In the genomic region with DNA sequence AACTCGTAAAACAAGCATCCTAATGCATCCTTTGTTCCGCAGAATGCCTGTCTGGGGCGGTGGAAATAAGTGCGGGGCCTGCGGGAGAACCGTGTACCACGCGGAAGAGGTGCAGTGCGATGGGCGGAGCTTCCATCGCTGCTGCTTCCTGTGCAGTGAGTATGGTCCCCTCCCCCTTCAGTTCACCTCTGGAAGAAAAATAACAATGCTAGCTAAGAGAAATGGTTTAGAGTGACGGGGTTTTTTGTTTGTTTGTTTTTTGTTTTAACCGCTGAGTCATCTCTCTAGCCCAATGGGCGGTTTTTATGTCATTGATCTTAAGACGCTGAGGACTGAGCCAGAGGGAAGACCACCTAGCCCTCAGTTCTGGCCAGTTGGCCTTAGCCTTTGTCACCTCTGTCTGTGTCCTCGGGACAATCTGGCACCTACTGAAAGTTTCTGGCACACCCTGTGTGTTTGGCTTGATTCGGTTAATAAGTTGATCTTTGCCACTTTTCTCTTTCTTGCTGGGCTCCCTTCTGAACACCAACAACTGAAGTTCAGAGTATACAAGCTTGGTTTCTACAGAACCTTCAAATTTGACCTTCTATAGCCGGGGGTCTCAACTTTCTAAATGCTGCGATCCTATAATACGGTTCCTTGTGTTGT, we compare ENCODE assay signal across 8 mouse cellular contexts. TPM values are rescaled to one million over a fixed set of nuclear protein-coding genes. Genes with fewer than 3 reads are reported as not detected.
DNase-seq lines count a peak whose midpoint lies in the region; ATAC-seq lines count a peak whose summit lies in the region.

No protein-coding gene starts in this region.

- H3K27ac ChIP-seq in embryonic facial prominence, embryonic 10.5 days (replicated peaks), result peak overlapping the region; percentile 78
- no peak overlapping the region for H3K27ac ChIP-seq in intestine, embryonic 15.5 days

- H3K27me3 ChIP-seq in embryonic facial prominence, embryonic 10.5 days (replicated peaks; ENCODE audit: low read depth, poor library complexity, severe bottlenecking), result no peaks in the 10 kb centered on the region
- no peaks in the 10 kb centered on the region for H3K27me3 ChIP-seq in intestine, embryonic 15.5 days (replicated peaks)

- H3K4me3 ChIP-seq in embryonic facial prominence, embryonic 10.5 days, result peak overlapping the region; percentile 33
- H3K4me3 ChIP-seq in intestine, embryonic 15.5 days (replicated peaks), result no peak overlapping the region

- no peak overlapping the region for H3K9ac ChIP-seq in intestine, embryonic 15.5 days

- H3K9me3 ChIP-seq in embryonic facial prominence, embryonic 10.5 days, result no peaks in the 10 kb centered on the region
- no peaks in the 10 kb centered on the region for H3K9me3 ChIP-seq in intestine, embryonic 15.5 days

- peak overlapping the region; percentile 15; the same call in 1 of the 2 replicates for H3K4me2 ChIP-seq in intestine, embryonic 15.5 days (replicated peaks)

- no peak for ATAC-seq in intestine, embryonic 15.5 days

- 60% methylated on average over 20 of the region's 20 CpGs for WGBS in embryonic facial prominence, embryonic 10.5 days
- 61% methylated on average over 20 of the region's 20 CpGs for WGBS in intestine, embryonic 15.5 days

- H3K4me1 ChIP-seq in embryonic facial prominence, embryonic 10.5 days, result peaks cover 52% of the 10 kb centered on the region
- H3K4me1 ChIP-seq in intestine, embryonic 15.5 days (replicated peaks), result peaks cover 27% of the 10 kb centered on the region

- peak; percentile 58 for DNase-seq in kidney, adult 9 months
- DNase-seq in kidney, adult 8-10 months, result no peak
- peak; percentile 56 for DNase-seq in embryonic facial prominence, embryonic 10.5 days (ENCODE audit: low spot score)
- DNase-seq in lung, postnatal 36 days, result peak; percentile 41
- peak; percentile 53 to 54 for DNase-seq in spleen, postnatal 36 days (ENCODE audit: low spot score in 2 of 2)
- no peak for DNase-seq in c-Kit-positive CD71-positive TER-119-positive erythroid progenitor cells, embryonic 14.5 days (ENCODE audit: low spot score)
- no peak for DNase-seq in urinary bladder, postnatal 36 days (ENCODE audit: low spot score in 2 of 2)

- peaks cover 48% of the 10 kb centered on the region for H3K36me3 ChIP-seq in embryonic facial prominence, embryonic 10.5 days (replicated peaks)
- no peaks in the 10 kb centered on the region for H3K36me3 ChIP-seq in intestine, embryonic 15.5 days

RNA-seq across cellular contexts. Expression of gene Csrp2, which starts 12.4 kb away (rescaled TPM):
- polyA plus RNA-seq in embryonic facial prominence, embryonic 10.5 days (2016; fragmentation: Nextera tagmentation; extraction: Ambion mirVana), result 275 and 290 TPM in 2 replicates
- polyA plus RNA-seq in intestine, embryonic 15.5 days (2015; fragmentation: Nextera tagmentation; extraction: Ambion mirVana), result 273 and 278 TPM in 2 replicates

Comparison
In these comparisons a context has a peak if more than half of its experiments do, and no peak if none do; other contexts are left out.
1. DNase-seq: peak in kidney, adult 9 months (single experiment), embryonic facial prominence, embryonic 10.5 days (single experiment), lung, postnatal 36 days (single experiment) and spleen, postnatal 36 days (2 of 2); none in kidney, adult 8-10 months (0 of 2), c-Kit-positive CD71-positive TER-119-positive erythroid progenitor cells, embryonic 14.5 days (single experiment) and urinary bladder, postnatal 36 days (0 of 2).